In genomic region chr7:127021563-127022527, GRCm38 (mm10) we compare ENCODE assay signal across 8 mouse cellular contexts. TPM values are rescaled to one million over a fixed set of nuclear protein-coding genes. Genes with fewer than 3 reads are reported as not detected.
DNase-seq lines count a peak whose midpoint lies in the region; ATAC-seq and TF ChIP-seq lines count a peak whose summit lies in the region.

No protein-coding gene starts in this region.

- H3K27ac ChIP-seq in CH12.LX (ENCODE audit: insufficient read depth, low read depth), result no peak overlapping the region
- H3K27ac ChIP-seq in forebrain, embryonic 12.5 days, result peak overlapping the region; percentile 100
- peak overlapping the region; percentile 58 for H3K27ac ChIP-seq in liver, embryonic 13.5 days

- in situ Hi-C loops in CH12.LX (cut with MboI; ENCODE audit: low pct_ligation_motif_present, low pct_unique_long_range_greater_than_20kb, low sequenced_read_pairs), result loop anchor here (5.0 kb wide), 1 partner anchor 135 kb away; no protein-coding TSS in a partner anchor

- dilution Hi-C loops in CH12.LX (cut with MboI; ENCODE audit: extremely low pct_ligation_motif_present, extremely low pct_unique_long_range_greater_than_20kb, low sequenced_read_pairs), result no loop called here

- no peaks in the 10 kb centered on the region for H3K9me3 ChIP-seq in CH12.LX (replicated peaks; ENCODE audit: low read length)
- no peaks in the 10 kb centered on the region for H3K9me3 ChIP-seq in forebrain, embryonic 12.5 days
- H3K9me3 ChIP-seq in liver, embryonic 13.5 days (replicated peaks), result no peaks in the 10 kb centered on the region

- TF ChIP-seq CTCF in CH12.LX (conservative IDR thresholded peaks at IDR 0.05 in 1 of 2, IDR thresholded peaks at IDR 0.05 in 1 of 2; ENCODE audit: low read depth in 2 of 2, low read length in 2 of 2), result no peak

- no peak; the same call in none of the 2 replicates for TF ChIP-seq POLR2A in CH12.LX (IDR thresholded peaks at IDR 0.05; ENCODE audit: low read depth, low read length)

- ATAC-seq in forebrain, embryonic 12.5 days (ENCODE audit: low FRiP score), result no peak
- ATAC-seq in liver, embryonic 13.5 days (ENCODE audit: low read depth), result no peak

- no peak overlapping the region for H3K9ac ChIP-seq in CH12.LX (ENCODE audit: insufficient read depth, low read depth)
- H3K9ac ChIP-seq in forebrain, embryonic 12.5 days, result peak overlapping the region; percentile 100
- peak overlapping the region; percentile 99 for H3K9ac ChIP-seq in liver, embryonic 13.5 days

- H3K79me2 ChIP-seq in CH12.LX (replicated peaks; ENCODE audit: control insufficient read depth, extremely low read depth, insufficient read depth, poor library complexity, severe bottlenecking), result peaks cover 22% of the 10 kb centered on the region

- peaks cover 20 to 59% of the 10 kb centered on the region in 2 experiments for H3K36me3 ChIP-seq in CH12.LX (replicated peaks in 1 of 2; ENCODE audit: control insufficient read depth in 1 of 2, insufficient read depth in 1 of 2, low read length in 1 of 2)
- peaks cover 33% of the 10 kb centered on the region for H3K36me3 ChIP-seq in forebrain, embryonic 12.5 days (replicated peaks)
- peaks cover 41% of the 10 kb centered on the region for H3K36me3 ChIP-seq in liver, embryonic 13.5 days

- H3K4me2 ChIP-seq in CH12.LX (ENCODE audit: insufficient read depth, low read depth, poor library complexity, severe bottlenecking), result no peak overlapping the region
- peak overlapping the region; percentile 90 for H3K4me2 ChIP-seq in forebrain, embryonic 12.5 days
- H3K4me2 ChIP-seq in liver, embryonic 13.5 days, result peak overlapping the region; percentile 99

- TF ChIP-seq EP300 in CH12.LX (IDR thresholded peaks at IDR 0.05; ENCODE audit: low read length), result no peak

- intact Hi-C loops in left cerebral cortex, postnatal 36 days (cut with DNase I), result no loop called here

- peak; percentile 91 for DNase-seq in heart, adult 11 months
- no peak for DNase-seq in heart, postnatal 4 days
- no peak for DNase-seq in CH12.LX (ENCODE audit: extremely low read depth)
- DNase-seq in liver, embryonic 13.5 days, result no peak
- DNase-seq in right cerebral cortex, postnatal 36 days (ENCODE audit: low spot score in 2 of 2), result no peak
- no peak for DNase-seq in left cerebral cortex, postnatal 36 days (ENCODE audit: low spot score in 2 of 2)
- DNase-seq in lung, adult 18-20 months, result no peak

- H3K4me1 ChIP-seq in CH12.LX (ENCODE audit: control insufficient read depth in 1 of 2, insufficient read depth in 2 of 2), result peaks cover 19 to 63% of the 10 kb centered on the region in 2 experiments
- peaks cover 77% of the 10 kb centered on the region for H3K4me1 ChIP-seq in forebrain, embryonic 12.5 days
- peaks cover 79% of the 10 kb centered on the region for H3K4me1 ChIP-seq in liver, embryonic 13.5 days (replicated peaks)

- no peak overlapping the region for H3K4me3 ChIP-seq in CH12.LX (replicated peaks in 1 of 3; ENCODE audit: low read depth in 2 of 3, low read length in 2 of 3, poor library complexity in 1 of 3)
- peak overlapping the region; percentile 98 for H3K4me3 ChIP-seq in forebrain, embryonic 12.5 days (replicated peaks)
- peak overlapping the region; percentile 97 for H3K4me3 ChIP-seq in liver, embryonic 13.5 days (replicated peaks)

- H3K27me3 ChIP-seq in CH12.LX (replicated peaks), result no peaks in the 10 kb centered on the region
- no peaks in the 10 kb centered on the region for H3K27me3 ChIP-seq in forebrain, embryonic 12.5 days
- H3K27me3 ChIP-seq in liver, embryonic 13.5 days, result no peaks in the 10 kb centered on the region

- 33% methylated on average over 5 of the region's 5 CpGs for WGBS in forebrain, embryonic 12.5 days
- 39% methylated on average over 5 of the region's 5 CpGs for WGBS in liver, embryonic 13.5 days (ENCODE audit: insufficient replicate concordance)

- no peak for TF ChIP-seq RAD21 in CH12.LX (IDR thresholded peaks at IDR 0.05; ENCODE audit: low read depth, low read length)

TF ChIP-seq in CH12.LX, 34 proteins besides CTCF, POLR2A, EP300 and RAD21:
- TF ChIP-seq IRF4 (IDR thresholded peaks at IDR 0.05; ENCODE audit: low read depth, low read length) (no peak), POLR2AphosphoS2 (IDR thresholded peaks at IDR 0.05; ENCODE audit: low read depth, low read length) (peak; percentile 33), BHLHE40 (IDR thresholded peaks at IDR 0.05; ENCODE audit: low read depth, low read length) (no peak), MAZ (IDR thresholded peaks at IDR 0.05; ENCODE audit: low read depth, low read length) (no peak), SMC3 (IDR thresholded peaks at IDR 0.05; ENCODE audit: low read depth, low read length) (no peak), RCOR1 (conservative IDR thresholded peaks at IDR 0.05; ENCODE audit: low read depth, low read length) (no peak), SIN3A (IDR thresholded peaks at IDR 0.05; ENCODE audit: low read length) (no peak)

RNA-seq across cellular contexts. Expression of gene Prrt2, which starts 0.8 kb away (rescaled TPM):
- total RNA-seq in heart, postnatal 4 days (2021), result 1 to 10 TPM; 1.6 to 2.0 TPM
- total RNA-seq in CH12.LX (2012; rRNA removed) (not detected in 2 replicates), CH12.LX (2014; rRNA removed) (0.09 TPM in 1 of 2 replicates, not detected in the other)
- polyA plus RNA-seq in CH12.LX (2012; ENCODE audit: insufficient read length, low read depth), result 1.2 TPM in 2 replicates
- 5.0 and 6.5 TPM in 2 replicates for polyA plus RNA-seq in forebrain, embryonic 12.5 days (2016; fragmentation: Nextera tagmentation; extraction: Ambion mirVana)
- polyA plus RNA-seq in liver, embryonic 13.5 days (2015; fragmentation: Nextera tagmentation; extraction: Ambion mirVana), result 0.22 and 0.47 TPM in 2 replicates
- total RNA-seq in left cerebral cortex, postnatal 36 days (2021), result 100 to 1,000 TPM; 213 to 222 TPM

RNA-seq across cellular contexts. Expression of gene Gm42742, which starts 0.9 kb away (rescaled TPM):
- 10 to 100 TPM; 10.0 to 18.2 TPM for total RNA-seq in heart, postnatal 4 days (2021)
- total RNA-seq in CH12.LX (2012; rRNA removed) (13.2 and 16.0 TPM in 2 replicates), CH12.LX (2014; rRNA removed) (37.1 and 45.1 TPM in 2 replicates)
- polyA plus RNA-seq in CH12.LX (2012; ENCODE audit: insufficient read length, low read depth), result 6.1 and 14.9 TPM in 2 replicates
- polyA plus RNA-seq in forebrain, embryonic 12.5 days (2016; fragmentation: Nextera tagmentation; extraction: Ambion mirVana), result 53.3 and 75.4 TPM in 2 replicates
- 5.1 and 11.3 TPM in 2 replicates for polyA plus RNA-seq in liver, embryonic 13.5 days (2015; fragmentation: Nextera tagmentation; extraction: Ambion mirVana)
- 10 to 100 TPM; 36.5 to 50.3 TPM for total RNA-seq in left cerebral cortex, postnatal 36 days (2021)

RNA-seq across cellular contexts. Expression of gene Pagr1a, which starts 4.7 kb away (rescaled TPM):
- 10 to 100 TPM; 10.4 to 14.8 TPM for total RNA-seq in heart, postnatal 4 days (2021)
- total RNA-seq in CH12.LX (2012; rRNA removed) (56.9 and 60.0 TPM in 2 replicates), CH12.LX (2014; rRNA removed) (12.0 and 24.9 TPM in 2 replicates)
- 69.4 and 71.3 TPM in 2 replicates for polyA plus RNA-seq in CH12.LX (2012; ENCODE audit: insufficient read length, low read depth)
- polyA plus RNA-seq in forebrain, embryonic 12.5 days (2016; fragmentation: Nextera tagmentation; extraction: Ambion mirVana), result 51.4 and 66.8 TPM in 2 replicates
- 38.7 and 50.1 TPM in 2 replicates for polyA plus RNA-seq in liver, embryonic 13.5 days (2015; fragmentation: Nextera tagmentation; extraction: Ambion mirVana)
- 10 to 100 TPM; 25.4 to 28.8 TPM for total RNA-seq in left cerebral cortex, postnatal 36 days (2021)

RNA-seq across cellular contexts. Expression of gene Maz, which starts 5.0 kb away (rescaled TPM):
- 100 to 1,000 TPM; 152 TPM for total RNA-seq in heart, postnatal 4 days (2021)
- 87.0 and 112 TPM in 2 replicates for total RNA-seq in CH12.LX (2012; rRNA removed)
- total RNA-seq in CH12.LX (2014; rRNA removed), result 84.5 and 91.2 TPM in 2 replicates
- 219 and 241 TPM in 2 replicates for polyA plus RNA-seq in CH12.LX (2012; ENCODE audit: insufficient read length, low read depth)
- 95.2 and 113 TPM in 2 replicates for polyA plus RNA-seq in forebrain, embryonic 12.5 days (2016; fragmentation: Nextera tagmentation; extraction: Ambion mirVana)
- polyA plus RNA-seq in liver, embryonic 13.5 days (2015; fragmentation: Nextera tagmentation; extraction: Ambion mirVana), result 38.2 and 42.2 TPM in 2 replicates
- 100 to 1,000 TPM; 227 to 234 TPM for total RNA-seq in left cerebral cortex, postnatal 36 days (2021)

RNA-seq across cellular contexts. Expression of gene Pagr1b, which starts 5.6 kb away (rescaled TPM):
- 1 to 10 TPM; 1.2 to 1.9 TPM for total RNA-seq in heart, postnatal 4 days (2021)
- total RNA-seq in CH12.LX (2012; rRNA removed) (0.25 and 0.30 TPM in 2 replicates), CH12.LX (2014; rRNA removed) (not detected in 2 replicates)
- 2.8 and 6.6 TPM in 2 replicates for polyA plus RNA-seq in CH12.LX (2012; ENCODE audit: insufficient read length, low read depth)
- polyA plus RNA-seq in forebrain, embryonic 12.5 days (2016; fragmentation: Nextera tagmentation; extraction: Ambion mirVana), result 0.38 and 0.56 TPM in 2 replicates
- 0.27 TPM in 1 of 2 replicates, not detected in the other for polyA plus RNA-seq in liver, embryonic 13.5 days (2015; fragmentation: Nextera tagmentation; extraction: Ambion mirVana)
- under 1 TPM in 1 of 2 experiments, not detected in 1; 0.99 TPM for total RNA-seq in left cerebral cortex, postnatal 36 days (2021)

Comparison
In these comparisons a context has a peak if more than half of its experiments do, and no peak if none do; other contexts are left out.
1. H3K4me3 ChIP-seq: peak in forebrain, embryonic 12.5 days (single experiment) and liver, embryonic 13.5 days (single experiment); none in CH12.LX (0 of 3).
2. RNA of gene Prrt2, which starts 0.8 kb away (total RNA-seq): 213 to 222 TPM in left cerebral cortex, postnatal 36 days; 1.6 to 2.0 TPM in heart, postnatal 4 days and 0.09 TPM in CH12.LX; every median in the first group is over 10 times any median in the second.